Mouse (Mus musculus): ENCODE data around the gene Gm10428. TPM values are rescaled to one million over a fixed set of nuclear protein-coding genes. Genes with fewer than 3 reads are reported as not detected.

Gm10428 gene
- polyA plus RNA-seq (2017; shearing (Covaris generic)): not detected

DNA sequence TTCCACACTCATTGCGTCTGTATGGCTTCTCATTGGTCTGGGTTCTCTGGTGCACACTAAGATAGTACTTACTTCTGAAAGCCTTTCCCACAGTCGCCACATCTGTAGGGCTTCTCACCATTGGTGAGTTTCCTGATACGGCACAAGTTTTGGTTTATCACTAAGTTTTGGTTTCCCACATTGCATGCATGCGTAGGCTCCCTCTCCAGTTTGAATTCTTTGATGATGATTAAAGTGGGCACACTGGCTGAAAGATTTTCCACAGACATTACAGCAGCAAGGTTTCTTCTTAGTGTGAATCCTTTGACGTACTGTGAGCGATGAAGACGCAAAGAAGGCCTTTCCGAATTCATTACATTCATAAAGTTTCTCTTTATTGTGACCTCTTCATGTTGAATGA is at the start of gene Gm10428:
Gene Gm10428, plus strand, starts transcription at position 321 of the 400 bp plus-strand sequence.

DNA sequence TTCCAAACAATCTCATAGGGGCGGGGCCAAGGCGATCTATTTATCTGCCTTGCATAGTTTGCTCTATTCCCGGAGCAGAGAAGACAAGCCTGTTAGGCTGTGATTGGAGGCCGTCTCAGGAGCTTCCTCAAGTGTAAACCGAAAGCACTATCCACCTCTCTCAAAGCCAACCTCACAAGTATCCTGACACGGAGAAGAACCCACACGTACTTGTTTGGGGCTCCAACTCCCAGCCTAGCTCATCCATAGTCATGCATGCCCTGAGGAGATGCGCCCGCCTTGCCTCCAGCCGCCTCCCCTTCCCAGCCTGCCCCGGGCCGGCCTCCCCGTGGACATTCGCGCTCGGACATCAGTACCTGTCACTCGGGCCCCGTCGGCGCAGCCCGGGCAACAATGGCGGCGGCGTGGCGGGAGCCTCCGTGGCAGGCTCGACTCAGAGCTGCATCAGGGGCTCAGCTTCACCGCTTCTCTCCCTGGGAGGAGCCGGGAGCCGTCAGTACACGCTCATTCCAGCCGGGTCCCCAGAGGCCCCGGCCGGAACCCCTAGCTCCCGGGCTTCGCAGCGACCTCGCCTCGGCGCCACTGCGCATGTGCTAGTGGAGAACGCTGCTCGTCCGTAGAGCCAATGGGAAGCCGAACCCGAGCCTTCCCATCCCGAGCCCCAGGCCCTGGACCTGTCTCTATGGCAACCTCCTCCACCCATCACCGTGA is 21.4 kb upstream of the Gm10428 start, which contains the start of gene Zfp287:
Gene Zfp287, minus strand, starts transcription at position 595 of the 711 bp plus-strand sequence.

DNA sequence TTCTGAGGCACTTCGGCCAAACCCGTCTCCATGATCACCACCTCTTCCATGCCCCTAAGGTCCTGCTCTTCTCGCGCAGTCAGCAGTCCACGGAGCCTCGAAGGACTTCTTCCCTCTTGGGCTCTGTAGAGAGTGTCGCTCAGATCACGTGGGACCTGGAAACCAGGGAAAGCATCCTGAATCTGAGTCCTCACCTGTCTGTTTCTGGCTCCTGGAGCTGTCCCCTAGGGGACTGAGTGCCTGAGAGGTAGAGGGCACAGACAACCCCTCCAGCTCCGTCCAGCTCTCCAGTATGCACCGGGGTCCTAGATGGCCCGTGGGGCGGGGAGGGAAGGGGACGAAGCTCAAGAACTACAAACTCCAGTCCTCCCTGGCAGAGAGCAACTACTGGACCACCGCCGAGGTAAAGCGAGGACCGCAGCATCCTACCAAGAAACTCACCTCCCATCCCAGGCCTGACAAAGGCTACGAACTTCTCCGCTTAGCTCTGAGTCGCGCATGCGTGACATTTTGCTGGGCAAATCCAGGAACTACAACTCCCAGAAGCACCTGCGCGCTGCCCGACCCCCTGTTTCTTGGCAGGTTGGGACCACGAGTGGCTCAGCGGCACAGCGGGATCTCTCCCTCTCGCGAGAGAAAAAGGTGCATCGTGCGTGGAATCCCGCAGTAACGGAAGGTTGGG is 36.2 kb downstream of the Gm10428 start, which contains the start of gene Zfp286:
Gene Zfp286, minus strand, starts transcription at position 528 of the 682 bp plus-strand sequence.

Other genes with a start within 250 kb of the Gm10428 start
- gene Cenpv, start 213.8 kb upstream of the Gm10428 start, polyA plus RNA-seq (2017; shearing (Covaris generic)): 0.82 TPM
- gene Ubb, start 201.9 kb upstream of the Gm10428 start, polyA plus RNA-seq (2017; shearing (Covaris generic)): 2,835 TPM
- gene Trpv2, start 178.6 kb upstream of the Gm10428 start, polyA plus RNA-seq (2017; shearing (Covaris generic)): 135 TPM
- gene Lrrc75a, start 104.6 kb upstream of the Gm10428 start, polyA plus RNA-seq (2017; shearing (Covaris generic)): 1.6 TPM
- 41.0 TPM for gene Mmgt2, start 104.4 kb upstream of the Gm10428 start, polyA plus RNA-seq (2017; shearing (Covaris generic))
- gene Zfp287, start 21.2 kb upstream of the Gm10428 start, polyA plus RNA-seq (2017; shearing (Covaris generic)): 44.8 TPM
- 3.0 TPM for gene Zfp286, start 36.4 kb downstream of the Gm10428 start, polyA plus RNA-seq (2017; shearing (Covaris generic))
- 4.0 TPM for gene Trim16, start 67.1 kb downstream of the Gm10428 start, polyA plus RNA-seq (2017; shearing (Covaris generic))
- 5.0 TPM for gene Fbxw10, start 94.0 kb downstream of the Gm10428 start, polyA plus RNA-seq (2017; shearing (Covaris generic))
- 59.5 TPM for gene Tvp23b, start 126.4 kb downstream of the Gm10428 start, polyA plus RNA-seq (2017; shearing (Covaris generic))
- not detected for gene Cdrt4, start 198.1 kb downstream of the Gm10428 start, polyA plus RNA-seq (2017; shearing (Covaris generic))